Mouse (Mus musculus) thymus, adult 2 months (tissue): ENCODE results near the gene Palld. TPM values are rescaled to one million over a fixed set of nuclear protein-coding genes. Genes with fewer than 3 reads are reported as not detected.

Experiments
- DNase-seq: peaks from one replicate; pipeline ENCODE4 v3.0.0; 2021
- H3K27ac ChIP-seq: fragments of 200-500 bp; 2 replicates; pipeline ENCODE4 v1.5.1; 2012; ENCODE audit warnings: low read length, control low read depth; ENCODE audit not compliant: control insufficient read depth, insufficient read depth
- H3K27me3 ChIP-seq: fragments of 200-500 bp; 2 replicates; pipeline ENCODE4 v1.6.1; 2012; ENCODE audit warnings: mild to moderate bottlenecking, low read length, moderate library complexity, mixed read lengths; ENCODE audit not compliant: control insufficient read depth, insufficient read depth
- H3K36me3 ChIP-seq: fragments of 200-500 bp; 2 replicates; pipeline ENCODE4 v1.6.1; 2012; ENCODE audit warnings: mild to moderate bottlenecking, low read length, moderate library complexity; ENCODE audit not compliant: control insufficient read depth, insufficient read depth
- H3K4me1 ChIP-seq: fragments of 200-500 bp; replicated peaks from 2 replicates; pipeline ENCODE4 v1.6.1; 2012; ENCODE audit warnings: low read length; ENCODE audit not compliant: control insufficient read depth, insufficient read depth
- H3K4me3 ChIP-seq: fragments of 200-500 bp; 2 replicates; pipeline ENCODE4 v1.5.1; 2012; ENCODE audit warnings: mild to moderate bottlenecking, low read length, control low read depth, moderate library complexity; ENCODE audit not compliant: control insufficient read depth, insufficient read depth
- CTCF ChIP-seq: fragments of 200-500 bp; IDR thresholded peaks from 2 replicates; pipeline ENCODE4 v1.5.1; 2012; ENCODE audit warnings: mild to moderate bottlenecking, control low read depth, low read length, moderate library complexity, borderline replicate concordance; ENCODE audit not compliant: control insufficient read depth, poor library complexity, insufficient read depth; ENCODE audit errors: extremely low read depth
- POLR2A ChIP-seq: fragments of 200-500 bp; IDR thresholded peaks from 2 replicates; pipeline ENCODE4 v1.6.1; 2012; ENCODE audit warnings: mild to moderate bottlenecking, low read length, control low read depth, moderate library complexity; ENCODE audit not compliant: control insufficient read depth, poor library complexity, insufficient read depth; ENCODE audit errors: extremely low read depth
- WGBS: fragments of 180-500 bp; shearing (Covaris S2); methylation state at CpG from one replicate; pipeline ENCODE4 v1.1.7; 2018; 5-methylcytosine and 5-hydroxymethylcytosine counted together
- polyA plus RNA-seq: library from polyadenylated mRNA; depleted of rRNA; stranded (reverse); fragments of >200 nt; gene quantifications from 2 replicates; pipeline ENCODE4 v1.2.3, GENCODE M21; 2012

Palld gene
- polyA plus RNA-seq, 1 experiment = 10.6 TPM

DNA sequence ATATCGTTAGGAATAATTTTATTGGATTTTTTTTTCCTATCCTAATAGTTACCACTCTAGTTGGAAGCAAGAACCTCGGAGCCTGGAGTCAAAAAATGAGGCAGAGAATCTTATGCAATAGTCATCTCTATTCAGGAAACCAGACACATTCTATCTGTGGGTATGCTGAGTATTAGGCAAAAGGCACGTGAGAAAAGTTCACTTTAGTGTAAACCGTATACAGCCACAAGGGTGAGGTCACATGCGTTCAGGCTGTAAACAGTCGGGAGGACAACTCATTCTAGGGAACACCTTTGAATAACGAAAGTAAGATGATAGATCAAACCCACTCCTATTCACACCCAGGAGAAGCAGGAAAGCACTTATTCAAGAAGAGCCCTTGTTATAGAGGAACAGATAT lies 17.9 kb upstream of the Palld start:
- DNase-seq = no peak
- 82% methylated on average over 7 of the region's 7 CpGs for WGBS
- no peaks in the 10 kb centered on the region for H3K36me3 ChIP-seq
- H3K4me1 ChIP-seq = no peaks in the 10 kb centered on the region
- no peak overlapping the region for H3K27ac ChIP-seq
- H3K4me3 ChIP-seq = no peak overlapping the region
- no peak for TF ChIP-seq CTCF
- no peak for TF ChIP-seq POLR2A
- H3K27me3 ChIP-seq = no peaks in the 10 kb centered on the region

GRCm38 (mm10) chr8:61919145-61919788 lies 16.8 kb upstream of the Palld start:
- Histone ChIP-seq H3K4me1 (no peaks in the 10 kb centered on the region), H3K36me3 (no peaks in the 10 kb centered on the region), H3K4me3 (no peak overlapping the region), H3K27ac (no peak overlapping the region), H3K27me3 (no peaks in the 10 kb centered on the region)
- DNase-seq = no peak
- 97% methylated on average over 2 of the region's 2 CpGs for WGBS
- TF ChIP-seq CTCF = no peak
- TF ChIP-seq POLR2A = no peak

DNA sequence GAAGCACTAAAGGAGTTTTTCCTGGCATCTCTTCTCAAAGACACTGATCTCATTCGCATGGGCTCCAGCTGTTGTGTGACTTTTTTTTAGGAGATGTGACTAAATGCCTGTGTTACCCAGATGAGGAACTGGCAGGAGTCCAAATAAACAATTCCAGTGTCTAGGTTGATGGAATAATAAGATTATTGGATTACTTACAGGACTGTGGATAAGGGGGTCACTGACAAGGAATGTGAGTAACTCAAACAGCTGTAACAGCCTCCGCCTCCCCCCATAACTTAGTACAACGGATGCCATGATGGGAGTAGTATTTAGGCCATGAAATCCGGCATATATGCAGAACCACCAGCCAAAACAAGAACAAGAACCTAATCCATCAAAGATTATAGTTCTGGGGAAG lies 14.8 kb upstream of the Palld start:
- TF ChIP-seq POLR2A (no peak), CTCF (no peak)

GRCm38 (mm10) chr8:61913957-61914356 lies 11.5 kb upstream of the Palld start:
- TF ChIP-seq CTCF (no peak), POLR2A (no peak)
- Histone ChIP-seq H3K4me1 (no peaks in the 10 kb centered on the region), H3K27me3 (no peaks in the 10 kb centered on the region), H3K27ac (no peak overlapping the region), H3K4me3 (no peak overlapping the region), H3K36me3 (no peaks in the 10 kb centered on the region)
- no peak for DNase-seq
- 95% methylated on average over 9 of the region's 9 CpGs for WGBS

More for the DNA sequence above, 14.8 kb upstream of the Palld start:
- DNase-seq = no peak
- Histone ChIP-seq H3K4me1 (no peaks in the 10 kb centered on the region), H3K27me3 (no peaks in the 10 kb centered on the region), H3K4me3 (no peak overlapping the region), H3K36me3 (no peaks in the 10 kb centered on the region), H3K27ac (no peak overlapping the region)
- 89% methylated on average over 4 of the region's 4 CpGs for WGBS

DNA sequence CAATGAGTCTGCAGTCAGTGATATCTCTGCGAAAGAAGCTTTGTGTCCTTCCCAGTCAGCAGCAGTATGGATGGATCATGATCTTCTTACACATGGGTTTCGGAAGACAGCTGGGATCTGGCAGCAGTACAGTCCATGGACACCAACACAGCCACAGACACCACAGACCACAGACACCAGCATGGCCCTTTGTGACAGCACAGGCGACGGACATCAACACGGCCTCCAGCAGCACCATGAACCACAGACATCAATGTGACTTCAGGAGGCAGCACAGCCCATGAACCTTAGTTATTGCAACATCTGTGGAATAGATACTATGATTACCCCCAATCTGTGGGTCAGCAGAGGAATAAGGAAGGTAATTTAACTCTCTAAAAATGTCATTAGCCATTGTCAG lies 10.3 kb upstream of the Palld start:
- no peak for TF ChIP-seq POLR2A
- no peak for TF ChIP-seq CTCF
- Histone ChIP-seq H3K27me3 (no peaks in the 10 kb centered on the region; the same call in 1 of the 2 replicates), H3K36me3 (no peaks in the 10 kb centered on the region), H3K27ac (no peak overlapping the region), H3K4me3 (no peak overlapping the region), H3K4me1 (no peaks in the 10 kb centered on the region)
- no peak for DNase-seq
- WGBS = 82% methylated on average over 5 of the region's 5 CpGs

- no peak for DNase-seq
- H3K4me1 ChIP-seq = no peaks in the 10 kb centered on the region
- no peaks in the 10 kb centered on the region for H3K36me3 ChIP-seq
- no peak overlapping the region for H3K27ac ChIP-seq
- TF ChIP-seq POLR2A (no peak), CTCF (no peak)
- 81% methylated on average over 3 of the region's 3 CpGs for WGBS
- H3K4me3 ChIP-seq = no peak overlapping the region
- no peaks in the 10 kb centered on the region; the same call in 1 of the 2 replicates for H3K27me3 ChIP-seq
Observed at GRCm38 (mm10) chr8:61909313-61909712, 6.8 kb upstream of the Palld start.

- WGBS = 23% methylated on average over 13 of the region's 13 CpGs
- DNase-seq = no peak
- TF ChIP-seq POLR2A = no peak
- no peak for TF ChIP-seq CTCF
- no peaks in the 10 kb centered on the region for H3K36me3 ChIP-seq
- no peaks in the 10 kb centered on the region for H3K4me1 ChIP-seq
- H3K4me3 ChIP-seq = no peak overlapping the region
- no peaks in the 10 kb centered on the region; the same call in 1 of the 2 replicates for H3K27me3 ChIP-seq
- H3K27ac ChIP-seq = no peak overlapping the region
Observed at GRCm38 (mm10) chr8:61908303-61909215, 6.1 kb upstream of the Palld start.
